18 mouse cellular contexts compared by ENCODE assay signal in the genomic region with DNA sequence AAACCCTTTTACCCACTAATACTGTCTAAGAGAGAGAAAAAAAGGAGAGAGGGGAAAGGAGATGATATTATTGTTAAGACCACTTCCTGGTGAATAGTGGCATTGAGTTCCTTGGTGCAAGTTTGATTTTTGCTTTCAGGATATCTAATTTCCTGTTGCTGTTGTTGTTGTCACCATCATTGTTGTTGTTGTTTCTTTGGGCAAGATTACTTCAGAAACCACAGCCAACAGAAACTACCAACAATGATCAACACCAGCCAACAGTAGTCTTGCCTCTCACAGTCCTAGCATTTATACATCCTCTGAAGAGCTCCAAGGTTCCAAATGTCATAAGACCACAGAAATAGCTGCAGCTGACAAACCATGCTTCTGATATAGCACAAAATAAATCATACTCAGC. TPM values are rescaled to one million over a fixed set of nuclear protein-coding genes. Genes with fewer than 3 reads are reported as not detected.
"Had no signal": no experiment of that assay in that cellular context is flagged by ENCODE, and none has a peak within 500 bp of the region (broad histone marks: within the 10 kb centered on the region; RNA-seq: fewer than 3 reads in every experiment).

No protein-coding gene starts in this region.

- H3K4me3 ChIP-seq: neural tube, embryonic 13.5 days; neural tube, embryonic 15.5 days; stomach, embryonic 15.5 days had no signal

- H3K27ac ChIP-seq: neural tube, embryonic 13.5 days; neural tube, embryonic 15.5 days; stomach, embryonic 15.5 days; stomach, postnatal 0 days had no signal

- H3K36me3 ChIP-seq: neural tube, embryonic 13.5 days; neural tube, embryonic 15.5 days; stomach, embryonic 15.5 days had no signal

- H3K4me2 ChIP-seq: neural tube, embryonic 13.5 days; neural tube, embryonic 15.5 days; stomach, embryonic 15.5 days had no signal

- H3K27me3 ChIP-seq: neural tube, embryonic 13.5 days; neural tube, embryonic 15.5 days; stomach, embryonic 15.5 days had no signal

- H3K9me3 ChIP-seq: neural tube, embryonic 13.5 days; neural tube, embryonic 15.5 days; stomach, embryonic 15.5 days had no signal

- DNase-seq: retina, postnatal 1 day; right cerebral cortex, adult 18-20 months; right cerebral cortex, postnatal 14 days; right cerebral cortex, postnatal 25 days; right cerebral cortex, postnatal 4 days; spleen, adult 18-20 months; thymus, adult 18-20 months; thymus, adult 2 months; thymus, postnatal 14 days; thymus, postnatal 25 days; thymus, postnatal 36 days; thymus, postnatal 4 days had no signal

- H3K4me1 ChIP-seq: neural tube, embryonic 13.5 days; neural tube, embryonic 15.5 days; stomach, embryonic 15.5 days had no signal

- H3K9ac ChIP-seq: neural tube, embryonic 13.5 days; neural tube, embryonic 15.5 days; stomach, embryonic 15.5 days had no signal

RNA-seq across cellular contexts. Expression of gene Slfn3, which starts 13.9 kb away (rescaled TPM):
- polyA plus RNA-seq: small intestine, adult 2 months had no signal

RNA-seq across cellular contexts. Expression of gene Slfn4, which starts 30.0 kb away (rescaled TPM):
- polyA plus RNA-seq: neural tube, embryonic 13.5 days; neural tube, embryonic 14.5 days; neural tube, embryonic 15.5 days had no signal
